Mouse (Mus musculus) E14TG2a.4 (cell line): Measurements from ENCODE around the gene Cir1.

Experiments used
- CTCF ChIP-seq: conservative IDR thresholded peaks from 2 replicates; pipeline ENCODE4 v1.5.1; 2014; ENCODE audit warnings: low read length
- NANOG ChIP-seq: IDR thresholded peaks from 2 replicates; pipeline ENCODE4 v1.6.1; 2014; ENCODE audit warnings: borderline replicate concordance, low read length, mixed read lengths

- TF ChIP-seq CTCF: no peak
- no peak for TF ChIP-seq NANOG
These were observed 41.7 kb downstream of the Cir1 start for GRCm38 (mm10) chr2:73270593-73271458.
